Mouse (Mus musculus) liver, embryonic 11.5 days (tissue): ENCODE results near the gene Icam5. TPM values are rescaled to one million over a fixed set of nuclear protein-coding genes. Genes with fewer than 3 reads are reported as not detected.
A peak's percentile ranks its signal among the peaks of the same experiment; 100 is the strongest.
"Not testable (repeated sequence)": the region's sequence is repeated elsewhere in the genome, so short reads cannot be mapped to it uniquely, and the experiment has no call there.

Experiments used
- ATAC-seq: fragments of 200-750 bp; cut with Nextera tagmentation; replicated peaks from 2 replicates; pipeline ENCODE4 v1.8.0; 2017; ENCODE audit warnings: moderate number of reproducible peaks, mild to moderate bottlenecking, moderate TSS enrichment, moderate library complexity; ENCODE audit not compliant: low FRiP score
- DNase-seq: peaks from one replicate; pipeline ENCODE4 v3.0.0-alpha.2; 2017; ENCODE audit warnings: low spot score
- H3K27ac ChIP-seq: fragments of 300-500 bp; sonication (generic); 2 replicates; pipeline ENCODE4 v1.5.1; 2014; ENCODE audit warnings: mild to moderate bottlenecking, low read depth, low read length, control low read depth
- H3K27me3 ChIP-seq: fragments of 300-500 bp; sonication (generic); replicated peaks from 2 replicates; pipeline ENCODE4 v1.6.1; 2014; ENCODE audit warnings: low read length, mixed read lengths; ENCODE audit not compliant: control insufficient read depth, insufficient read depth
- H3K36me3 ChIP-seq: fragments of 300-500 bp; sonication (generic); 2 replicates; pipeline ENCODE4 v1.6.1; 2014; ENCODE audit warnings: mild to moderate bottlenecking, low read length, moderate library complexity, mixed read lengths; ENCODE audit not compliant: control insufficient read depth, insufficient read depth
- H3K4me1 ChIP-seq: fragments of 300-500 bp; sonication (generic); replicated peaks from 2 replicates; pipeline ENCODE4 v1.6.1; 2014; ENCODE audit warnings: low read length, mixed read lengths; ENCODE audit not compliant: control insufficient read depth, insufficient read depth
- H3K4me2 ChIP-seq: fragments of 300-500 bp; sonication (generic); 2 replicates; pipeline ENCODE4 v1.6.1; 2014; ENCODE audit warnings: mild to moderate bottlenecking, control low read depth, moderate library complexity
- H3K4me3 ChIP-seq: fragments of 300-500 bp; sonication (generic); 2 replicates; pipeline ENCODE4 v1.5.1; 2014; ENCODE audit warnings: low read depth, low read length, control low read depth
- H3K9ac ChIP-seq: fragments of 300-500 bp; sonication (generic); 2 replicates; pipeline ENCODE4 v1.6.1; 2014; ENCODE audit warnings: low read depth, low read length, control low read depth
- H3K9me3 ChIP-seq: fragments of 300-500 bp; sonication (generic); 2 replicates; pipeline ENCODE4 v1.6.1; 2016; ENCODE audit warnings: low read length, inconsistent platforms, mixed read lengths; ENCODE audit not compliant: control insufficient read depth
- WGBS: fragments of 180-500 bp; shearing (Covaris S2); extraction: QIAGEN DNeasy Blood & Tissue Kit; methylation state at CpG from one replicate; pipeline ENCODE4 v1.1.7; 2014; 5-methylcytosine and 5-hydroxymethylcytosine counted together
- polyA plus RNA-seq: library from polyadenylated mRNA; unstranded; fragments of >200 nt; fragmentation: Nextera tagmentation; extraction: Ambion mirVana; gene quantifications from 2 replicates; pipeline ENCODE4 v1.2.1, GENCODE M21; 2014

The Icam5 gene
- polyA plus RNA-seq, 1 experiment from 2014 or later: 0.37 TPM

DNA sequence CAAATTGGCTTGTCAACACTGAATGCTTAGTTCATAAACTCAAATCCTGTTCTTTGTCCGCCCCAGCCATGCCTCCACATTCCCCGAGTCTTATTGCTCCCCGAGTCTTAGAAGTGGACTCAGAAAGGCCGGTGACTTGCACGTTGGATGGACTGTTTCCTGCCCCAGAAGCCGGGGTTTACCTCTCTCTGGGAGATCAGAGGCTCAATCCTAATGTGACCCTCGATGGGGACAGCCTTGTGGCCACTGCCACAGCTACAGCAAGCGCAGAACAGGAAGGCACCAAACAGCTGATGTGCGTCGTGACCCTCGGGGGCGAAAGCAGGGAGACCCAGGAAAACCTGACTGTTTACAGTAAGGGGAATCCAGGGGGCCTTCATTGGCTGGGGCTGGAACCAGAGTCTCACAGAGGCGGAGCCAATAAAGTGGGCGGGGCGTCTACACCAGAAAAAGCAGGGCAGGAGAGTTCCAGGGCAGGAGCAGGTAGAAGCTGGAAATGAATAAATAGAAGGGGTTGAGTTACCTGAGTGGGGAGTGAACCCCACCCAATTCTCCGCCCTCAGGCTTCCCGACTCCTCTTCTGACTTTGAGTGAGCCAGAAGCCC lies 2.7 kb downstream of the Icam5 start:
- Histone ChIP-seq H3K4me1 (peaks cover 42% of the 10 kb centered on the region), H3K9ac (no peak overlapping the region), H3K9me3 (peaks cover 3% of the 10 kb centered on the region; the same call in 1 of the 2 replicates), H3K4me3 (no peak overlapping the region), H3K27me3 (peaks cover 76% of the 10 kb centered on the region), H3K27ac (no peak overlapping the region), H3K4me2 (peak overlapping the region; percentile 7), H3K36me3 (no peaks in the 10 kb centered on the region)
- DNase-seq: peak; percentile 57
- no peak for ATAC-seq
- 7% methylated on average over 17 of the region's 17 CpGs for WGBS

DNA sequence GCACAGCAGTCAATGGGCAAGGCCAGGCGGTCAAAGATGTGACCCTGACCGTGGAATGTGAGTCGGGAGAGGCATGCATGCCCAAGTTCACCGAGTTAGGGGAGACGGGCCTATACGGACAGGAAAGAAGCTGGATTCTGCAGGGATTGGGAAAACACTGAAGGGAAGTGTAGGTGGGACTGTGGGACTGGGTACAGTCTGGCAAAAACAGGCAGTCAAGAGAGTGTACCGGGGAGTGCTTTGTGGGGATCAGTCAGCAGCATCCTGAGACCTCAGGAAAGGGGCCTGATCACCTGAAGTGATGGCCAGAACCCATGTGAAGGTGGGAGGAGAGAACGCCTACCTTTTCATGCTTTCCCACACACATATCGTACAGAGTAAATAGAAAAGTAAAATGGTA lies 3.7 kb downstream of the Icam5 start:
- H3K4me1 ChIP-seq: peaks cover 47% of the 10 kb centered on the region
- DNase-seq: no peak
- no peak overlapping the region; the same call in 1 of the 2 replicates for H3K4me3 ChIP-seq
- no peak overlapping the region for H3K9ac ChIP-seq
- no peak overlapping the region for H3K27ac ChIP-seq
- WGBS: 34% methylated on average over 9 of the region's 9 CpGs
- H3K36me3 ChIP-seq: no peaks in the 10 kb centered on the region
- ATAC-seq: no peak
- H3K4me2 ChIP-seq: no peak overlapping the region
- H3K9me3 ChIP-seq: peaks cover 3% of the 10 kb centered on the region; the same call in 1 of the 2 replicates
- H3K27me3 ChIP-seq: peaks cover 76% of the 10 kb centered on the region

DNA sequence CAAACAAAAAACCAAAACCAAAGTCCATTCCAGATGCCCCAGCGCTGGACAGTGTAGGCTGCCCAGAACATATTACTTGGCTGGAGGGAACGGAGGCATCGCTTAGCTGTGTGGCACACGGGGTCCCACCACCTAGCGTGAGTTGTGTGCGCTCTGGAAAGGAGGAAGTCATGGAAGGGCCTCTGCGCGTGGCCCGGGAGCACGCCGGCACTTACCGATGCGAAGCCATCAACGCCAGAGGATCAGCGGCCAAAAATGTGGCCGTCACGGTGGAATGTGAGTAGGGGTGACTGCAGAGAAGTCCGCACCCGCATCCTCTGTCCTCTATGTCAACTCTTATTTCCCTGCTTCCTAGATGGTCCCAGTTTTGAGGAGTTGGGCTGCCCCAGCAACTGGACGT lies 4.3 kb downstream of the Icam5 start:
- peaks cover 76% of the 10 kb centered on the region for H3K27me3 ChIP-seq
- peaks cover 3% of the 10 kb centered on the region; the same call in 1 of the 2 replicates for H3K9me3 ChIP-seq
- WGBS: 13% methylated on average over 20 of the region's 20 CpGs
- ATAC-seq (no peak), DNase-seq (no peak)
- H3K4me1 ChIP-seq: peaks cover 50% of the 10 kb centered on the region
- 0 out of 2 replicates have a peak overlapping the region, but pooled peaks have one; percentile 1 for H3K4me3 ChIP-seq
- no peak overlapping the region for H3K4me2 ChIP-seq
- no peak overlapping the region for H3K27ac ChIP-seq
- H3K9ac ChIP-seq: no peak overlapping the region
- no peaks in the 10 kb centered on the region for H3K36me3 ChIP-seq

DNA sequence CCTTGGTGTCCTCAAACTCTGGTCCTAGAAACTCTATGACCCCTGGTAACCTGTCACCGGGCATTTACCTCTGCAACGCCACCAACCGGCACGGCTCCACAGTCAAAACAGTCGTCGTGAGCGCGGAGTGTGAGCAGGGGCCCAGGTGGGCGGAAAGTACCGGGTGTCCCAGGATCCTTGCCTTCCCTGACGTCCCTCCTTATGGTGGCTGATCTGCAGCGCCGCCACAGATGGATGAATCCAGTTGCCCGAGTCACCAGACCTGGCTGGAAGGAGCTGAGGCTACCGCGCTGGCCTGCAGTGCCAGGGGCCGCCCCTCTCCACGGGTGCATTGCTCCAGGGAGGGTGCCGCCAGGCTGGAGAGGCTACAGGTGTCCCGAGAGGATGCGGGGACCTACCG lies 4.8 kb downstream of the Icam5 start:
- 4% methylated on average over 22 of the region's 22 CpGs for WGBS
- no peak for DNase-seq
- H3K4me2 ChIP-seq: no peak overlapping the region; the same call in 1 of the 2 replicates
- H3K4me1 ChIP-seq: peaks cover 47% of the 10 kb centered on the region
- peaks cover 74% of the 10 kb centered on the region for H3K27me3 ChIP-seq
- H3K9me3 ChIP-seq: peaks cover 3% of the 10 kb centered on the region; the same call in 1 of the 2 replicates
- H3K4me3 ChIP-seq: 0 out of 2 replicates have a peak overlapping the region, but pooled peaks have one; percentile 1
- H3K36me3 ChIP-seq: no peaks in the 10 kb centered on the region
- ATAC-seq: no peak
- no peak overlapping the region for H3K27ac ChIP-seq
- H3K9ac ChIP-seq: no peak overlapping the region

DNA sequence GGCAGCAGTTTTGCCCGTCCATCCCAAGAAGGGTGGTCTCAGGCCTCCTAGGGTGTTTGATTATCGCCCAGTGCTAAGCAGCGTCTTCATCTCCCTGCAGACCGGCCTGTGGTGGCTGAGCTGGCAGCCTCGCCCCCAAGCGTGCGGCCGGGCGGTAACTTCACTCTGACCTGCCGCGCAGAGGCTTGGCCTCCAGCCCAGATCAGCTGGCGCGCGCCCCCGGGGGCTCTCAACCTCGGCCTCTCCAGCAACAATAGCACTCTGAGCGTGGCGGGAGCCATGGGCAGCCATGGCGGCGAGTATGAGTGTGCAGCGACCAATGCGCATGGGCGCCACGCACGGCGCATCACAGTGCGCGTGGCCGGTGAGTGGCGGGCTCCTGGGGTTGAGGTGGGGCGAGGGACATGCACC lies 5.6 kb downstream of the Icam5 start:
- Histone ChIP-seq H3K4me2 (peak overlapping the region; percentile 59), H3K27ac (no peak overlapping the region), H3K27me3 (peaks cover 66% of the 10 kb centered on the region), H3K36me3 (no peaks in the 10 kb centered on the region), H3K9ac (no peak overlapping the region), H3K4me1 (peaks cover 39% of the 10 kb centered on the region), H3K9me3 (peaks cover 3% of the 10 kb centered on the region; the same call in 1 of the 2 replicates), H3K4me3 (peak overlapping the region; percentile 26)
- ATAC-seq: no peak
- no peak for DNase-seq
- WGBS: 6% methylated on average over 31 of the region's 31 CpGs

DNA sequence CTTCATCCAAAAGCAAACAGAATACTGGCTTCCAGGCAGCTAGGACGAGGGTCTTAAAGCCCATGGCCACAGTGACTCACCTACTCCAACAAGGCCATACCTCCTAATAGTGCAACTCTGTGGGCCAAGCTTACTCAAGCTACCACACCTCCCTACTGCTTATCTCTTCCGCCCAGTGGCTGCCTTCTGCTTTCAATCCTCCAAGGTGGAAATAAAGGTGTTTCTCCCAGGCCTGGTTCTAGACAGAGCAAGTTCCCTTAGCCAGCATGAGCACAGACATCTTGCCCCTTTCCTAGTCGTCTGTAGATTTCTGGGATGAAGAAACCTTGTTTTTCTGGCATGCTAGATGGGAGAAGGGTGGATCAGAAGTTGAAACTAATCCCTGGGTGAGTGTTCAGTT lies 7.9 kb downstream of the Icam5 start:
- H3K27ac ChIP-seq: no peak overlapping the region
- peaks cover 31% of the 10 kb centered on the region for H3K4me1 ChIP-seq
- peak; percentile 78 for ATAC-seq
- H3K27me3 ChIP-seq: peaks cover 44% of the 10 kb centered on the region
- H3K4me3 ChIP-seq: no peak overlapping the region
- H3K36me3 ChIP-seq: no peaks in the 10 kb centered on the region
- H3K4me2 ChIP-seq: 0 out of 2 replicates have a peak overlapping the region, but pooled peaks have one; percentile 5
- H3K9me3 ChIP-seq: peaks cover 3% of the 10 kb centered on the region; the same call in 1 of the 2 replicates
- H3K9ac ChIP-seq: no peak overlapping the region
- no peak for DNase-seq
- 57% methylated on average over 3 of the region's 3 CpGs for WGBS

DNA sequence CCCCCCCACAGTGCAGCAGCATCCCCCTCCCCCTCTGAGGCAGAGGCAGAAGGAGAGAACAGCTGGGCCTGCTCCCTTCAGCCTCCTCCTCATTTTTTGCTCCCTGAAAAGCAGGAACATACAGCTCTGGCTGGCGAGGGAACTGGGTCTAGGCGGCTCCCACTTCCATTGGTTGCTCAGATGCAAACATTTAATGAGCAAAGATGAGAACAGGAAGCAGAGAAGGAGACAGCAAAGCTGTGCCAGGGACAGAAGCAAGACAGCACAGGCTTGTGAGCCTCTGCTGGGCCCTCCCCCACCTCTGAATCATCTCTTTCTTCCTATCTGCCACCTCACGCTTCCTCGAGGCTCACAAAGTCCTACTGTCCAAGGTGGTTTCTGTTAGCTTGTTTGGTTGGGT lies 9.4 kb downstream of the Icam5 start:
- Histone ChIP-seq H3K36me3 (no peaks in the 10 kb centered on the region), H3K9ac (no peak overlapping the region), H3K27ac (no peak overlapping the region), H3K4me3 (no peak overlapping the region), H3K4me2 (no peak overlapping the region), H3K27me3 (peaks cover 29% of the 10 kb centered on the region), H3K9me3 (peaks cover 3% of the 10 kb centered on the region; the same call in 1 of the 2 replicates), H3K4me1 (peaks cover 29% of the 10 kb centered on the region)
- DNase-seq: no peak
- ATAC-seq: no peak
- 46% methylated on average over 4 of the region's 4 CpGs for WGBS

DNA sequence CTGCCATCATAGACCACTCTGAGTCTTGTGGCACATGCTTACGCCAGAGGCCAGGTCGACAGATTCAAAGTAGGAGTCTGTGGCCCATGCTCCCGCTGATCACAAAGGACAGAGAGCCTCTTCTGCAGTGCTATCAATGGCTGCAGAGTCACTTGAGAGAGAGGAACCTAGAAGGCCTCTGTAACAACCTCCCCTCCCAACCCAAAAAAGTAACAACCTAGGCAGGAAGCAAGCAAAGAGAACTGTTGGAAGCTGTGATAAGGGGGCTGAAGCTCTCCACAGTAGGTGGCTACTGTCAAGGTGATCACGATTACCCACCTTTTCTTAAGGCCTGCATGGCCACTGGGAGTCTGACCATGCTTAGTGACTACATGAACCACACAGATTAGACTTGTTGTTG lies 11.7 kb downstream of the Icam5 start:
- 56% methylated on average over 4 of the region's 4 CpGs for WGBS
- no peak for DNase-seq
- no peak overlapping the region for H3K9ac ChIP-seq
- H3K27ac ChIP-seq: no peak overlapping the region
- H3K27me3 ChIP-seq: peaks cover 6% of the 10 kb centered on the region
- H3K4me1 ChIP-seq: peaks cover 14% of the 10 kb centered on the region
- no peak overlapping the region for H3K4me2 ChIP-seq
- H3K36me3 ChIP-seq: no peaks in the 10 kb centered on the region
- H3K9me3 ChIP-seq: peaks cover 3% of the 10 kb centered on the region; the same call in 1 of the 2 replicates
- ATAC-seq: no peak
- H3K4me3 ChIP-seq: no peak overlapping the region

DNA sequence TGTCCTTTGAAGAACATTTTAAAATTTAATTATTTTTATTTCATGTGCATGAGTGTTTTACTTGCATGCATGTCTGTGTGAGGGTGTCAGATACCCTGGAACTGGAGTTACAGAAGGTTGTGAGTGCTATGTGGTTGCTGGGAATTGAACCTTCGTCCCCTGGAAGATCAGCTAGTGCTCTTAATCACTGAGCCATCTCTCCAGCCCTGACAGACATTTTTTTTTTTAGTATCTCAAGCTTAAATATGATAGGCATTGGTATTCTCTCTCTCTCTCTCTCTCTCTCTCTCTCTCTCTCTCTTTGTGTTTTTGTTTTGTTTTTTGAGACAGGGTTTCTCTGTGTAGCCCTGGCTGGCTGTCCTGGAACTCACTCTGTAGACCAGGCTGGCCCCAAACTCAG lies 12.9 kb downstream of the Icam5 start:
- not testable (repeated sequence) for H3K9ac ChIP-seq, H3K27ac ChIP-seq, H3K4me3 ChIP-seq, ATAC-seq, H3K9me3 ChIP-seq, H3K4me2 ChIP-seq, H3K36me3 ChIP-seq, H3K27me3 ChIP-seq, DNase-seq
- 45% methylated on average over 1 of the region's 1 CpGs for WGBS
- peaks cover 12% of the 10 kb centered on the region for H3K4me1 ChIP-seq
